Mouse (Mus musculus) forebrain, postnatal 0 days (tissue): Measurements from ENCODE around the gene Sh2b3. TPM values are rescaled to one million over a fixed set of nuclear protein-coding genes. Genes with fewer than 3 reads are reported as not detected.

Source experiments
- ATAC-seq: fragments of 200-750 bp; cut with Nextera tagmentation; 2 replicates; pipeline ENCODE4 v1.8.0; 2017; ENCODE audit warnings: mild to moderate bottlenecking, moderate library complexity
- DNase-seq: peaks from one replicate; pipeline ENCODE4 v3.0.0-alpha.2; 2015
- H3K27ac ChIP-seq: fragments of 300-500 bp; sonication (generic); 2 replicates; pipeline ENCODE4 v1.5.1; 2014; ENCODE audit warnings: low read depth, mild to moderate bottlenecking, antibody characterized with exemption, low read length, moderate library complexity, mixed read lengths
- H3K27me3 ChIP-seq: fragments of 300-500 bp; sonication (generic); 2 replicates; pipeline ENCODE4 v1.6.1; 2014; ENCODE audit warnings: mild to moderate bottlenecking, low read length, mixed read lengths; ENCODE audit not compliant: insufficient read depth
- H3K36me3 ChIP-seq: fragments of 300-500 bp; sonication (generic); 2 replicates; pipeline ENCODE4 v1.6.1; 2014; ENCODE audit warnings: mild to moderate bottlenecking, moderate library complexity; ENCODE audit not compliant: insufficient read depth
- H3K4me1 ChIP-seq: fragments of 300-500 bp; sonication (generic); 2 replicates; pipeline ENCODE4 v1.6.1; 2014; ENCODE audit warnings: antibody characterized with exemption; ENCODE audit not compliant: insufficient read depth
- H3K4me2 ChIP-seq: fragments of 300-500 bp; sonication (generic); 2 replicates; pipeline ENCODE4 v1.6.1; 2014; ENCODE audit warnings: low read depth, mild to moderate bottlenecking, moderate library complexity
- H3K4me3 ChIP-seq: fragments of 300-500 bp; sonication (generic); 2 replicates; pipeline ENCODE4 v1.5.1; 2014; ENCODE audit warnings: low read depth, low read length, mixed read lengths
- H3K9ac ChIP-seq: fragments of 300-500 bp; sonication (generic); 2 replicates; pipeline ENCODE4 v1.6.1; 2014; ENCODE audit warnings: mild to moderate bottlenecking
- H3K9me3 ChIP-seq: fragments of 300-500 bp; sonication (generic); 2 replicates; pipeline ENCODE4 v1.6.1; 2016; ENCODE audit warnings: low read length
- CTCF ChIP-seq: sonication (generic); IDR thresholded peaks from 2 replicates; pipeline ENCODE4 v1.5.1; 2016; ENCODE audit warnings: antibody characterized with exemption, control low read depth, low read depth
- WGBS: fragments of 180-500 bp; shearing (Covaris S2); extraction: QIAGEN DNeasy Blood & Tissue Kit; methylation state at CpG from one replicate; pipeline ENCODE4 v1.1.7; 2014; 5-methylcytosine and 5-hydroxymethylcytosine counted together
- polyA plus RNA-seq: library from polyadenylated mRNA; unstranded; fragments of >200 nt; fragmentation: Nextera tagmentation; extraction: Ambion mirVana; gene quantifications from 2 replicates; pipeline ENCODE4 v1.2.1, GENCODE M21; 2015
- total RNA-seq: library from RNA; depleted of rRNA; stranded (reverse); fragments of >200 nt; gene quantifications from 2 replicates; pipeline ENCODE4 v1.2.3, GENCODE M21; 2014

The Sh2b3 gene
- total and polyA plus RNA-seq, 2 experiments from 2014 or later = 6.2 to 14.1 TPM

DNA sequence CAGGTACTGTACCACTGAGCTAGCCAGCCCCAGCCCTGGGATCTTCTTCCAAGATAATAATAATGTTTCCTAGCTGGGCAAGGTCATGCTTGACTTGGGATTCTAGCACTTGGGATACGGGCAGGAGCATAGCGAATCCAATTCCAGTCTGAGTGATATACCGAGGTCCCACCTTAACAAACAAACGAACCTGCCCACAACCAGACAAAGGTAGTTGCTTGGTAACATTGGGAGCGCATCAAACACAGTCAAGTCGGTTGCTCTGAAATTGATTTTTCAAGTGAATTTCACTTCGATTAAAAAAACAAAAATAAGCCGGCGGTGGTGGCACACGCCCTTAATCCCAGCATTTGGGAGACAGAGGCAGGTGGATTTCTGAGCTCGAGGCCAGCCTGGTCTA lies 8.9 kb upstream of the Sh2b3 start:
- Histone ChIP-seq H3K9me3 (no peaks in the 10 kb centered on the region), H3K27ac (no peak overlapping the region), H3K4me1 (peaks cover 13% of the 10 kb centered on the region), H3K4me2 (no peak overlapping the region), H3K27me3 (no peaks in the 10 kb centered on the region; the same call in 1 of the 2 replicates), H3K4me3 (no peak overlapping the region), H3K36me3 (0 out of 2 replicates have a peak, but pooled peaks cover 3% of the 10 kb centered on the region), H3K9ac (no peak overlapping the region)
- no peak for TF ChIP-seq CTCF
- no peak for DNase-seq
- no peak for ATAC-seq
- 88% methylated on average over 11 of the region's 11 CpGs for WGBS

DNA sequence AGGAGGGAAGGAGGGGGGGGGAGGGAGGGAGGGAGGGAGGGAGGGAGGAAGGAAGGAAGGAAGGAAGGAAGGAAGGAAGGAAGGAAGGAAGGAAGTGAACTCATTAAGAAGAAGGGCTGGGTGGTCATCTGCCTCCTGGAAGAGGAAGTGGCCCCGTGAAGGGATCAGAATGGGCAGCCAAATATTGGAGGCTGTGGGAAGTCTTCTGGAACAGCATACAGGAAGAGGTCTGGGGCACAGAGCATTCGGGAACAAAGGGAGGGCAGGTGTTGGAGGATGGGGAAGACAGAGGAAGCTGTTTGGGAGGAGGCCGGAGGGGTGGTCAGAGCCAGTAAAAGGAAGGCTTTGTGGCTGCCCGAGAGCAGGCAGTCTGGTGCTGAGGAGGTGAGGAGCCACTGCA lies 7.9 kb upstream of the Sh2b3 start:
- Histone ChIP-seq H3K27ac (no peak overlapping the region), H3K36me3 (no peaks in the 10 kb centered on the region), H3K9me3 (no peaks in the 10 kb centered on the region), H3K4me1 (peaks cover 9% of the 10 kb centered on the region; the same call in 1 of the 2 replicates), H3K9ac (no peak overlapping the region), H3K4me2 (no peak overlapping the region), H3K27me3 (no peaks in the 10 kb centered on the region; the same call in 1 of the 2 replicates), H3K4me3 (no peak overlapping the region)
- no peak for DNase-seq
- no peak for ATAC-seq
- no peak for TF ChIP-seq CTCF
- 36% methylated on average over 4 of the region's 4 CpGs for WGBS

DNA sequence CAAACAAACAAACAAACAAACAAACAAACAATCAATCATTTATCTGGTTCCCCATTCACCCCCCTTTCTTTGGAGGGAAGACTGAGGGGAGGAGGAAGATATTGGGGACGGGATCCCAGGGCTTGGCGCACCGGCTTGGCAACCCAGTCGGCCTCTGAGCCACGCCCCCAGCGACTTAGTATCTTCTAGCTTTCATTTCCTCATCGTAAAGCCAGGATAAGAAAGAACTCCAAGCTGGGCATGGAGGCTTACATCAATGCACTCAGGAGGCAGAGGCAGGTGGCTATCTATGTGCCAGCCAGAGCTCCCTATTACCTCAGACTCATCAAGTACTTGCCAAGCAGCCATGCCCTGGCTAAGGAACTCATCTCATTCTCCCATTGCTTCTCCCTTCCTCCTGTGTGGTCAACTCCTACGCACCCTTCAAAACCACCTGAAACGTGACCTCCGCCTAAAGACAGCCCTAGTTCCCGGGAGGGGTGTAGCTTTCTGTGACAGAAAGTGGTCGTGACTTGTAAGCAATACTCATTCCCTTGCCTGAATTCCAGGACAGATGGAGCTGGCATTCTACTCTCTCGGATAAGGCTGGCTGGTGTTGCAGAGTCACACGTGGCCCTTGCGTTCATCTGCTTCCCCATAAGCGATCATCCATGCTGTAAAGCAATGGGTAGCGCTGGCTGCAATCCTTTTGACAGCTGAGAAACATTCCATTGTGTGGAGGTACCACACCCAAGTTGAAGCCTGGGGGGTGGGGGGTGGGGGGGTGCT lies 5.9 kb upstream of the Sh2b3 start:
- H3K9me3 ChIP-seq = no peaks in the 10 kb centered on the region
- TF ChIP-seq CTCF = no peak
- no peaks in the 10 kb centered on the region for H3K36me3 ChIP-seq
- H3K9ac ChIP-seq = no peak overlapping the region
- peaks cover 2% of the 10 kb centered on the region; the same call in 1 of the 2 replicates for H3K4me1 ChIP-seq
- H3K27me3 ChIP-seq = no peaks in the 10 kb centered on the region; the same call in 1 of the 2 replicates
- WGBS = 9% methylated on average over 17 of the region's 17 CpGs
- no peak overlapping the region for H3K27ac ChIP-seq
- peak overlapping the region; percentile 79 for H3K4me2 ChIP-seq
- 0 out of 2 replicates have a peak, but pooled peaks have one; percentile 34 for ATAC-seq
- H3K4me3 ChIP-seq = peak overlapping the region; percentile 44
- DNase-seq = peak; percentile 62

DNA sequence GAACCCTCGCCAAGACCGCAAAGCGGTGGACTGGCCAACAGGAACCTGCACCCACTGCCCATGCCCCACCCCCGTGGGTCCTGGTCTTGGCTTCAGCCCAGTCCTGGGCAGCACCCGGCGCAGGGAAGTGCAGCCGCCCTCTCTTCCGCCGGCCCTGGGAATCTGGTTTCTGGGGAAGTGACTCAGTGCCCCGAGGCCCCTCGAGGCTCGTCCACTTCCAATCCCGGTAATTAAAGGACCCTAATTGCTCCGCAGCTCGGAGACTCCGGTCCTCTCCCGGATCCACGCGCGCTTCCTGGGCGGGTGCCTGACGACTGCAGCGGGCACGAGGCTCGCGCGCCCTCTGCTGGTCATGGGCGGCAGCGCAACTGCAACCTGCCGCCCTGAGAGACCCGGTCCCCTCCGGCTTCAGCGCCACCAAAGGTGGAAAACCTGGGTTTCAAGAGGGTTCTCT lies 5.2 kb upstream of the Sh2b3 start:
- ATAC-seq = peak; percentile 78
- Histone ChIP-seq H3K36me3 (no peaks in the 10 kb centered on the region), H3K4me3 (peak overlapping the region; percentile 44), H3K4me2 (peak overlapping the region; percentile 79), H3K27ac (no peak overlapping the region), H3K9ac (peak overlapping the region; percentile 53), H3K27me3 (no peaks in the 10 kb centered on the region; the same call in 1 of the 2 replicates), H3K9me3 (no peaks in the 10 kb centered on the region), H3K4me1 (peaks cover 5% of the 10 kb centered on the region; the same call in 1 of the 2 replicates)
- TF ChIP-seq CTCF = peak; percentile 99
- WGBS = 3% methylated on average over 33 of the region's 33 CpGs
- peak; percentile 88 for DNase-seq

DNA sequence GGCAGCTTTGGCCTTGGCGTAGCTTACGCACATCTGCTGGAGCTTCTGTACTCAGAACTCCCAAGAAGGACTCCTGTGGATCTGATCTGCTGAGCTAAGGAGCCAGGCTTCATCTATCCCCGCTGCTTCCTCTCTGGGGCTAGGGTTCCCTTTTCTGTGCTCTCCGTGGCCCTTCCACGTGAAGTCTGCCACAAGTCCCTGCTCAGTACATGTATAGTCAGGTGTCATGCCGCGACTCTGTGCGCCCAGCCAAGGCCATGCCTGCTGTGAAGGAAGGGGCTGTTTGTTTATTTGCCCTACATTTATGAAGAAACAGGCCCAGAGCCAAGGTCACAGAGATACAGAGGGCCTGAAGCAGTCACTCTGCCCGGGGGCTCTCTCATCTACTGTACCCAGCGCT lies 4.5 kb upstream of the Sh2b3 start:
- no peak overlapping the region for H3K4me2 ChIP-seq
- H3K27me3 ChIP-seq = no peaks in the 10 kb centered on the region; the same call in 1 of the 2 replicates
- DNase-seq = no peak
- ATAC-seq = no peak
- peaks cover 5% of the 10 kb centered on the region; the same call in 1 of the 2 replicates for H3K4me1 ChIP-seq
- H3K9ac ChIP-seq = no peak overlapping the region
- H3K27ac ChIP-seq = no peak overlapping the region
- no peaks in the 10 kb centered on the region for H3K9me3 ChIP-seq
- TF ChIP-seq CTCF = no peak
- no peak overlapping the region for H3K4me3 ChIP-seq
- H3K36me3 ChIP-seq = no peaks in the 10 kb centered on the region
- WGBS = 44% methylated on average over 10 of the region's 10 CpGs

DNA sequence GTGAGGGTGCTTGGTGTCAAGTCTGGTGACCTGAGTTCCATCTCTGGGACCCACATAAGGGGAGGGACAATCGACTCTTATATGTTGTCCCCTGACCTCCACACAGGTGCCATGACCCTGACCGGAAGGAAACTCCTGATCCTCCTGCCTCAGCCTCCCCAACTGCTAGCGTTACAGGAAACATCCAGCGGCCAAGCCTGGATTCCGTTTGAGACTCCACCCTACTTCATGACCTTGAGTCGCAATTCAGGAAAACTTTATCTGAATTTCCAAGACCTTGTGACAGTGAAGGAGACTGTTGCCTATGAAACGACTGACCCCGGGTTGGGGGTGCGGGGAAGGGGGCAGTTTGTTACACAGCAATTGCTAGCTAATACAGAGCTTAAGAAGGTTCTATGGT lies 4.1 kb upstream of the Sh2b3 start:
- DNase-seq (no peak), ATAC-seq (no peak)
- Histone ChIP-seq H3K27me3 (no peaks in the 10 kb centered on the region; the same call in 1 of the 2 replicates), H3K9me3 (no peaks in the 10 kb centered on the region), H3K4me3 (no peak overlapping the region), H3K4me1 (peaks cover 5% of the 10 kb centered on the region; the same call in 1 of the 2 replicates), H3K36me3 (no peaks in the 10 kb centered on the region), H3K27ac (no peak overlapping the region), H3K4me2 (no peak overlapping the region), H3K9ac (no peak overlapping the region)
- TF ChIP-seq CTCF = no peak
- 95% methylated on average over 9 of the region's 9 CpGs for WGBS

DNA sequence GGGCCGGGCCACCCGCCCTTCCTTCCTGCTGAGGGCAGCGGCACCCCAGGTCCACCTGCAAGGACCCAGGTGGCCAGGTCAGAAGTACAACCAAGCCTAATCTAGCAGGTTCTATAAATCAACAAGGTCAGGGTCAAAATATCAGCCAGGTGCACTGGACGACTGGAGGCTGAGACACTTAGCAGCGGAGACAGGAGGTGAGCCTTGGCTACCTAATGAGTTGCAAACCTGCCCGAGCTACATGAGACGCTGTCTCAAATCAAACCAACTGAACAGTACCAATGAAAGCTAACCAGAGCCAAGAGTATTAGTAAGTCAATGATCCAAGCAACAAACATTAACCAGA lies 1.7 kb upstream of the Sh2b3 start:
- H3K27me3 ChIP-seq = no peaks in the 10 kb centered on the region; the same call in 1 of the 2 replicates
- no peak for ATAC-seq
- 0 out of 2 replicates have a peak overlapping the region, but pooled peaks have one; percentile 33 for H3K9ac ChIP-seq

More for the DNA sequence above, 1.7 kb upstream of the Sh2b3 start:
- no peak for DNase-seq
- Histone ChIP-seq H3K27ac (no peak overlapping the region), H3K4me1 (peaks cover 17% of the 10 kb centered on the region), H3K36me3 (no peaks in the 10 kb centered on the region), H3K9me3 (no peaks in the 10 kb centered on the region), H3K4me3 (peak overlapping the region; percentile 31), H3K4me2 (peak overlapping the region; percentile 95)
- TF ChIP-seq CTCF = no peak
- WGBS = 37% methylated on average over 7 of the region's 7 CpGs
